Mouse (Mus musculus): ENCODE data around the gene Nphp1. TPM values are rescaled to one million over a fixed set of nuclear protein-coding genes. Genes with fewer than 3 reads are reported as not detected.

The Nphp1 gene
- total RNA-seq, 2 experiments from 2014 or later, result 16.7 to 20.0 TPM

Other genes with a start within 250 kb of the Nphp1 start
- gene Prom2, start 247.4 kb downstream of the Nphp1 start, total RNA-seq (2021), result not detected
- gene Zfp661, start 201.8 kb downstream of the Nphp1 start, total RNA-seq (2021), result 1 to 10 TPM; 1.7 to 2.1 TPM
- gene Mrps5, start 201.7 kb downstream of the Nphp1 start, total RNA-seq (2021), result 10 to 100 TPM; 78.9 to 79.3 TPM
- 1 to 10 TPM; 4.6 to 6.1 TPM for gene Mal, start 132.2 kb downstream of the Nphp1 start, total RNA-seq (2021)
- gene Mall, start 59.0 kb downstream of the Nphp1 start, total RNA-seq (2021), result 1 to 10 TPM; 3.7 to 5.5 TPM
- 100 to 1,000 TPM; 104 to 110 TPM for gene Mtln, start 3.6 kb upstream of the Nphp1 start, total RNA-seq (2021)
- under 1 TPM; 0.49 to 0.62 TPM for gene Bub1, start 43.0 kb upstream of the Nphp1 start, total RNA-seq (2021)
- under 1 TPM in 1 of 2 experiments, not detected in 1; 0.27 TPM for gene Acoxl, start 50.0 kb upstream of the Nphp1 start, total RNA-seq (2021)

Data from gastrocnemius, postnatal 25 days (tissue).